Mouse (Mus musculus): Measurements from ENCODE around the gene Mars2.
A peak's percentile ranks its signal among the peaks of the same experiment; 100 is the strongest.

Gene Mars2

GRCm38 (mm10) chr1:55236890-55237642 lies at the start of gene Mars2:
Gene Mars2 (plus strand): TSS chr1:55237177.
- peak; percentile 96 for DNase-seq

- DNase-seq, result no peak
These were observed 45.0 kb upstream of the Mars2 start for GRCm38 (mm10) chr1:55192015-55192414.

GRCm38 (mm10) chr1:55192824-55193223 lies 44.2 kb upstream of the Mars2 start:
- no peak for DNase-seq

- DNase-seq, result no peak
These were observed 43.7 kb upstream of the Mars2 start for GRCm38 (mm10) chr1:55193316-55193715.

GRCm38 (mm10) chr1:55194064-55194915 lies 42.7 kb upstream of the Mars2 start:
- DNase-seq, result no peak

- DNase-seq, result no peak
These were observed 42.0 kb upstream of the Mars2 start for GRCm38 (mm10) chr1:55195021-55195420.

- no peak for DNase-seq
These were observed 40.5 kb upstream of the Mars2 start for GRCm38 (mm10) chr1:55196327-55197003.

GRCm38 (mm10) chr1:55198719-55199118 lies 38.3 kb upstream of the Mars2 start:
- DNase-seq, result no peak

- peak; percentile 31 for DNase-seq
These were observed 34.9 kb upstream of the Mars2 start for GRCm38 (mm10) chr1:55201850-55202752.

GRCm38 (mm10) chr1:55205808-55206327 lies 31.1 kb upstream of the Mars2 start:
- DNase-seq, result no peak

GRCm38 (mm10) chr1:55207561-55207960 lies 29.4 kb upstream of the Mars2 start:
- no peak for DNase-seq

GRCm38 (mm10) chr1:55208500-55209140 lies 28.4 kb upstream of the Mars2 start:
- no peak for DNase-seq

GRCm38 (mm10) chr1:55210202-55210965 lies 26.6 kb upstream of the Mars2 start:
- no peak for DNase-seq

GRCm38 (mm10) chr1:55211081-55211480 lies 25.9 kb upstream of the Mars2 start:
- no peak for DNase-seq

GRCm38 (mm10) chr1:55212771-55213170 lies 24.2 kb upstream of the Mars2 start:
- DNase-seq, result no peak

- no peak for DNase-seq
These were observed 23.5 kb upstream of the Mars2 start for GRCm38 (mm10) chr1:55213475-55213874.

GRCm38 (mm10) chr1:55213936-55214335 lies 23.0 kb upstream of the Mars2 start:
- no peak for DNase-seq

- no peak for DNase-seq
These were observed 21.7 kb upstream of the Mars2 start for GRCm38 (mm10) chr1:55215185-55215813.

- no peak for DNase-seq
These were observed 19.8 kb upstream of the Mars2 start for GRCm38 (mm10) chr1:55217191-55217590.

- DNase-seq, result no peak
These were observed 15.6 kb upstream of the Mars2 start for GRCm38 (mm10) chr1:55221352-55221751.
